Mouse (Mus musculus) midbrain, embryonic 12.5 days (tissue): ENCODE measurements around the gene Rhpn2. TPM values are rescaled to one million over a fixed set of nuclear protein-coding genes. Genes with fewer than 3 reads are reported as not detected.

ENCODE experiments used
- ATAC-seq: fragments of 200-750 bp; cut with Nextera tagmentation; 2 replicates; pipeline ENCODE4 v1.8.0; 2017; ENCODE audit warnings: low read depth, moderate TSS enrichment, moderate library complexity; ENCODE audit not compliant: low FRiP score
- H3K27ac ChIP-seq: fragments of 300-500 bp; sonication (generic); replicated peaks from 2 replicates; pipeline ENCODE4 v1.5.1; 2016; ENCODE audit warnings: mild to moderate bottlenecking
- H3K27me3 ChIP-seq: fragments of 300-500 bp; sonication (generic); 2 replicates; pipeline ENCODE4 v1.6.1; 2016; ENCODE audit warnings: mild to moderate bottlenecking
- H3K36me3 ChIP-seq: fragments of 300-500 bp; sonication (generic); 2 replicates; pipeline ENCODE4 v1.6.1; 2016
- H3K4me1 ChIP-seq: fragments of 300-500 bp; sonication (generic); 2 replicates; pipeline ENCODE4 v1.6.1; 2016
- H3K4me2 ChIP-seq: fragments of 300-500 bp; sonication (generic); replicated peaks from 2 replicates; pipeline ENCODE4 v1.6.1; 2016; ENCODE audit warnings: mild to moderate bottlenecking, moderate library complexity
- H3K4me3 ChIP-seq: fragments of 300-500 bp; sonication (generic); 2 replicates; pipeline ENCODE4 v1.5.1; 2016; ENCODE audit warnings: mild to moderate bottlenecking
- H3K9ac ChIP-seq: fragments of 300-500 bp; sonication (generic); replicated peaks from 2 replicates; pipeline ENCODE4 v1.6.1; 2016; ENCODE audit warnings: mild to moderate bottlenecking, moderate library complexity
- H3K9me3 ChIP-seq: fragments of 300-500 bp; sonication (generic); 2 replicates; pipeline ENCODE4 v1.6.1; 2016; ENCODE audit warnings: mild to moderate bottlenecking
- WGBS: fragments of 180-500 bp; shearing (Covaris S2); methylation state at CpG from one replicate; pipeline ENCODE4 v1.1.7; 2016; 5-methylcytosine and 5-hydroxymethylcytosine counted together
- polyA plus RNA-seq: library from polyadenylated mRNA; unstranded; fragments of >200 nt; fragmentation: Nextera tagmentation; extraction: Ambion mirVana; gene quantifications from 2 replicates; pipeline ENCODE4 v1.2.1, GENCODE M21; 2016

The Rhpn2 gene
- polyA plus RNA-seq, 1 experiment from 2014 or later: 1.4 TPM

DNA sequence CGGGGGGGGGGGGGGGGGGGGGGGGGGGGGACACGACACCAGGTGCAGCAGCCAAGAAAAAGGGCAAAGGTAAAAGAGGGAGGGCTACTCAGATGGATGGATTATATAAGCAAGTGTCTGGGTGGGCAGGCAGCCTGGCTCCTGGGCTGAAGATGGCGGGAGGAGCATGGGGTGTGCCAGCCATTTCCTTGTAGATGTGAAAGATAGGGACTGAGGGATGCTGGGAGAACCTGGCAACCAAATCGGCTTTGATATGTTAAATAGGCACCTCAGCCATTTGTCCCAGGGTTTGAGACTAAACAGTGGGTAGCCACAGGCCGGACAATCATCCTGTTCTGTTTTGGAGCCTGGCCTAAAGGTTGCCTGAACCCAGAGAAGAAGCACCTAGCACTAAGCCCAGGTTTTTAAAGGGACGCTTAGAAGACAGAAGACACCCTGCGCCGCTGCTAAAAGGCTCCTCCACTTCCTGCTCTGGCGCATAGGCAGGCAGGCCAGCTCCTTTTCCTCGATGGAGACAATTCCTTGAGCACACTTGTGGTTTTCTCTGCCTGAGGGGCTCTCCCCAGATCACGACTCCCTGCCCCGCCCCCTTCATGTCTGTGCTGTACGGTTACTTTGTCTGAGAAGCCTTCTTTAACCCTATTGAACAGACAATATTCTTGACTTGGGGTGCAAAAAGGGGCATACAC lies 11.1 kb upstream of the Rhpn2 start:
- Histone ChIP-seq H3K4me2 (peak overlapping the region; percentile 35), H3K4me3 (0 out of 2 replicates have a peak overlapping the region, but pooled peaks have one; percentile 3), H3K4me1 (peaks cover 6% of the 10 kb centered on the region), H3K36me3 (no peaks in the 10 kb centered on the region), H3K27ac (no peak overlapping the region), H3K9me3 (no peaks in the 10 kb centered on the region), H3K9ac (no peak overlapping the region; the same call in 1 of the 2 replicates), H3K27me3 (no peaks in the 10 kb centered on the region)
- 7% methylated on average over 11 of the region's 13 CpGs for WGBS
- no peak for ATAC-seq

DNA sequence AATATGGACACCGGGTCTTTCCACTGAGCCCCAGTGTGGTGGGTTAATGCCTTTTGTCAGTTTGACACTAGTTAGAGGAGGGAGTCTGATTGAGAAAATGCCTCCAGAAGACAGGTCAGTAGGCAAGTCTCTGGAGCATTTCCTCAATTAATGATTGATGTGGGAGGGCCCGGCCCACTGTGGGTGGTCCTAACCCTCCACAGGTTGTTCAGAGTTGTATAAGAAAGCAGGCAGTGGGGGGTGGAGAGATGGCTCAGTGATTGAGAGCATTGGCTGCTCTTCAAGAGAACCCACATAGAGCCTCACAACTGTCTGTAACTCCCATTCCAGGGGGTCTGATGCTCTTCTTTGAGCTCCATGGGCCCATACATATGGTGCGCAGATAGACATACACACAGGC lies 2.4 kb upstream of the Rhpn2 start:
- H3K36me3 ChIP-seq: no peaks in the 10 kb centered on the region
- no peak overlapping the region for H3K4me3 ChIP-seq
- H3K4me1 ChIP-seq: peaks cover 21% of the 10 kb centered on the region
- no peak overlapping the region for H3K4me2 ChIP-seq
- no peak overlapping the region for H3K9ac ChIP-seq
- H3K27ac ChIP-seq: no peak overlapping the region
- H3K27me3 ChIP-seq: peaks cover 47% of the 10 kb centered on the region
- no peaks in the 10 kb centered on the region for H3K9me3 ChIP-seq
- WGBS: 67% methylated on average over 3 of the region's 3 CpGs
- ATAC-seq: no peak

DNA sequence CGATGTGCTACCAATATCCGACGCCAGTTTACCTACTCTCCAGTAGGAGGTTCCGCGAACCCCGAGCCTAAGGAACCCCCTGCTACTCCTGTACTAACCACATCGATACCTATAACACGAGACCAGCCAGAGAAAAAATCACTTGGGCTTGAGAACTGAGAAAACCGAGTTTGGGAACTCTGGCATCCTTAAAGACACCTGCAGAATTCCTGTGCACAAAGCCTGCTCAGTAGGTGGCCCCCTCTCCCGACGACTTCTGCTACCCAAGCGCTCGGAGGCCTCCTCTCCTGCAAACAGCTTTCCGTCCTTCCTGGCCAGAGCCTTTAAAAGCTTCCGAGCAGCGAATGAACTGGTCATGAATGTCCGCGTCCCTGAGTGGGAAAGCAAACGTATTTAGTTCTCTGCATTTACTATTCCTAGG lies 729 bp upstream of the Rhpn2 start:
- ATAC-seq: 0 out of 2 replicates have a peak, but pooled peaks have one; percentile 2
- Histone ChIP-seq H3K9me3 (no peaks in the 10 kb centered on the region), H3K36me3 (no peaks in the 10 kb centered on the region), H3K4me2 (peak overlapping the region; percentile 100), H3K4me3 (peak overlapping the region; percentile 62), H3K4me1 (peaks cover 21% of the 10 kb centered on the region), H3K27ac (no peak overlapping the region), H3K9ac (no peak overlapping the region; the same call in 1 of the 2 replicates), H3K27me3 (peaks cover 54% of the 10 kb centered on the region)
- WGBS: under 1% methylated on average over 19 of the region's 19 CpGs

DNA sequence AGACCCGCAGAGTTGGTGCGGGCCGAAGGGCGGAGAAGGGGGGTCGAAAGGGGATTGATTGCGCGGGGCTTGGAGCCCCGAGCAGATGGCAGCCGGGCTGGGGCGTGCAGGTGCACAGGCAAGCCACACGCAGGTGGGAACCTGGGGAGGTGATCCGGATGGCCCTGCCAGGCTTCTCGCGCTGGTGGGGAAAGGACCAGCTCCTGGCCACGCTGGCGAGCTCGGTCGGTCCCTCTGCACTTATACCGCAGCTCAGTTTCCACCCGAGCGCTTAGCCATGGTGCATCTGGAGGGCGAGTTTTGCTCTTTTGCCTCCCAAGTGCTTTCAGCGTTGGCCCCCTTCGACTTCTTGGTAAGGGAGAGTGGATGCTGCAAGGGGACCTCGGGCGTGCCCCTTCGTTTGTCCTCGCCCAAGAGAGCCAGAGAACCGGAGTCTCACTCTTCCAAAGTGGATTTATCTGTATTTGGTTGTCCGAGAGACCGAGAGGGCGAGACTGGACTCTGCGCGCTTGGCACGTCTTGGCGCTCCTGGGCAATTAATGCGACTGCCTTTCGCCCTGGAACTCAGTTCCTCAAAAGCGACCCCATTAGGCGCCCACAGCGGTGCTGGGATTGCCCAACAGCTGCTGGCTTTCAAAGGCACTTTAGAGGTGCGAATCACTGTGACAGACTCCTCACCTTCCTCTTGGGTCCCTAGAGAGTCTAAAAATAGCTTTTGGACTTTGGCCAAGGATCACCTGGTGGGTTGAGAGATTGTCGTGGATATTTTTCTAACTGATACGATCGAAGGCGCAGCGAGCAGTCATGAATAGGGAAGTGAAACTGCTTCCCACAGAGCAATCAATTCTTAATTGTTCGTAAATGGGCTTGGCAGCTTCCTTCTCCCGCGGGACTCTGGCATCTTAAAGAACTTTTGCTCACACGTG lies 820 bp downstream of the Rhpn2 start:
- Histone ChIP-seq H3K4me1 (peaks cover 21% of the 10 kb centered on the region), H3K27ac (no peak overlapping the region)
- no peak for ATAC-seq

DNA sequence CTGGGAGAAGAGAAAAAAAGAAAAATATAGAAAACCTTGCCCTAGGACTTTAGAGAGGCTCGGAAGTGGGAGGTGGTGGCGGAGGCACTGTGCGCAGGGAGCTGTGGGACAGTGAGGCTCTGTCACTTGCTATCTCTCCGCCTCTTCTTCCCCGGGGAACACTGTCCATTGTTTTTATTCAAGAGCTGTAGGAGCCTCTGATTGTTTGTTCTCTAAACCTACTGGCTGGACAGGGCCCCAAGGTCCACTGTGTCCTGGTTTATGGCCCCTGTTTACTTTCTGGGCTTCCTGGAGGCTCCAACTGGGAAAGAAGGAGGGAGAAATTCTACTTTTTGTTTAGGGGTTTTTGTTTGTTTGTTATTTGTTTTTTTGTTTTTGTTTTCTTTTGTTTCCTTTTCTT lies 6.2 kb downstream of the Rhpn2 start:
- peaks cover 20% of the 10 kb centered on the region for H3K27me3 ChIP-seq
- H3K4me2 ChIP-seq: no peak overlapping the region
- no peak for ATAC-seq
- H3K36me3 ChIP-seq: no peaks in the 10 kb centered on the region
- 23% methylated on average over 5 of the region's 5 CpGs for WGBS
- no peak overlapping the region for H3K9ac ChIP-seq
- H3K4me3 ChIP-seq: no peak overlapping the region
- H3K4me1 ChIP-seq: peaks cover 4% of the 10 kb centered on the region; the same call in 1 of the 2 replicates
- H3K27ac ChIP-seq: no peak overlapping the region
- no peaks in the 10 kb centered on the region for H3K9me3 ChIP-seq

More for the DNA sequence above, 820 bp downstream of the Rhpn2 start:
- H3K4me3 ChIP-seq: peak overlapping the region; percentile 62
- H3K9me3 ChIP-seq: no peaks in the 10 kb centered on the region
- H3K4me2 ChIP-seq: peak overlapping the region; percentile 100
- H3K9ac ChIP-seq: peak overlapping the region; percentile 57
- no peaks in the 10 kb centered on the region for H3K36me3 ChIP-seq
- WGBS: under 1% methylated on average over 51 of the region's 51 CpGs
- H3K27me3 ChIP-seq: peaks cover 54% of the 10 kb centered on the region

DNA sequence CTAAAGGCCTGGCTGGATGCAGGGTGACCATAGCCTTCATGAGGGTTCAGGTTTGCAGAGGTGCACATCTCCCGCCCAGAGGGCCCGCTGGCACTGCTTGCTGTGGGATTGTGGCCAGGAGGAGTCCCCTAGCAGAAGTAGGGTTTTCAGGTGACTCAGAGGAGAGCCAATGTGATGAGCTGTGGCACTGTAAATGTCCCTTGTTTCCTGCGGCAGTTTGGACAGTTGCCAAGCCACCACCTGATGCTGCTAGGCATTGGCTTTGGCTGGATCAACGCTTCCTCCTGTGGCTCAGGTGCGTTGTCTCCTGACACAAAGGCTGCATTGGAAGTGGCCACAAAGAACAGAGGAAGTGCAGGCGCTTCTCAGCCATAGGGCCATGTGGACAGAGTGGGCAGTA lies 7.3 kb downstream of the Rhpn2 start:
- Histone ChIP-seq H3K27ac (no peak overlapping the region), H3K4me1 (no peaks in the 10 kb centered on the region), H3K4me2 (no peak overlapping the region), H3K9me3 (no peaks in the 10 kb centered on the region), H3K4me3 (no peak overlapping the region), H3K9ac (no peak overlapping the region), H3K27me3 (peaks cover 10% of the 10 kb centered on the region), H3K36me3 (no peaks in the 10 kb centered on the region)
- 82% methylated on average over 6 of the region's 6 CpGs for WGBS
- no peak for ATAC-seq

DNA sequence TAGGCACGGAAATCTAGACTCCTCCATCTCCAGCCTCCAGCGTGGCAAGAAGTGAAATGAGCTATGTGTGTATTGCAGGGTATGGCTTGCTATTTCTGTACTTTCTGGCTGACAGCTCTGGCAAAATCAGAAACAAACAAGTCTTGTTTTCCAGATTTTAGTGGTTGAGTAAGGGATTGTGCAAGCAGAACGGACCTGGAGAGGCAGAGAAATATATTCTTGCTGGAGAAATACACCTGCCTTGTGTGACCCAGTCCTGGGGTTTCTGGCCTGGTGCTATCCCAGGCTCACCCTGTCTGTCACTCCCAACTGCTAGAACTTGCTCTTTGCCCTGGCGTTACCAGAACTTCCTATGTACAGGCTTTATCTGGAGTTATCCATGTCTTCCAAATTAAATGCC lies 8.5 kb downstream of the Rhpn2 start:
- Histone ChIP-seq H3K36me3 (no peaks in the 10 kb centered on the region), H3K9me3 (no peaks in the 10 kb centered on the region), H3K4me3 (no peak overlapping the region), H3K27me3 (no peaks in the 10 kb centered on the region), H3K9ac (no peak overlapping the region), H3K4me2 (no peak overlapping the region), H3K27ac (no peak overlapping the region), H3K4me1 (no peaks in the 10 kb centered on the region)
- 79% methylated on average over 4 of the region's 4 CpGs for WGBS
- no peak for ATAC-seq

DNA sequence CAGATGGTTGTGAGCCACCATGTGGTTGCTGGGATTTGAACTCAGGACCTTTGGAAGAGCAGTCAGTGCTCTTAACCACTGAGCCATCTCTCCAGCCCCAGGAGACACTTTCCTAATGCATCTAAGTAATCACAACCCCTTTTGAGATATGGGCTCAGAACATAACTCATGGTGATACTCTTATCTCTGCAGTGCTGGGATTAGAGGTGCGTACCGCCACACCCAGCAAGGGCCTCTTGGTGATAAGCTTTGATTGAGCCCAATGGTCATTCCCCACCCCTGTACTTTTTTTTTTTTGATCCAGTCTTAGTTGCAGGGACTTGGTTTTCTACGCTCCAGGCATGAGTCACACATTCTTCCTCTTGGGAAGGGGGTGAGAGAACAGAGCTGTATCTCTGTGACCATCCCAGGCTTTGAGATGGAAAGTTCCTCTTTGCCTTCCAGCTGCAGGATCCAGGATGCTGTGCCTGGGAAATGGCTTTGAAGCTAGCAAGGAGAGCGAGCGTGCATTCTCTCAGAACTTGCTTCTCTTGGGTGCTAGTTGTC lies 10.9 kb downstream of the Rhpn2 start:
- whole genome bisulfite sequencing: 94% methylated on average over 5 of the region's 5 CpGs
- no peaks in the 10 kb centered on the region for H3K9me3 ChIP-seq
- H3K27ac ChIP-seq: no peak overlapping the region
- no peak for ATAC-seq
- H3K36me3 ChIP-seq: no peaks in the 10 kb centered on the region
- H3K4me1 ChIP-seq: no peaks in the 10 kb centered on the region
- H3K4me2 ChIP-seq: no peak overlapping the region
- H3K27me3 ChIP-seq: no peaks in the 10 kb centered on the region
- H3K9ac ChIP-seq: no peak overlapping the region
- no peak overlapping the region for H3K4me3 ChIP-seq

DNA sequence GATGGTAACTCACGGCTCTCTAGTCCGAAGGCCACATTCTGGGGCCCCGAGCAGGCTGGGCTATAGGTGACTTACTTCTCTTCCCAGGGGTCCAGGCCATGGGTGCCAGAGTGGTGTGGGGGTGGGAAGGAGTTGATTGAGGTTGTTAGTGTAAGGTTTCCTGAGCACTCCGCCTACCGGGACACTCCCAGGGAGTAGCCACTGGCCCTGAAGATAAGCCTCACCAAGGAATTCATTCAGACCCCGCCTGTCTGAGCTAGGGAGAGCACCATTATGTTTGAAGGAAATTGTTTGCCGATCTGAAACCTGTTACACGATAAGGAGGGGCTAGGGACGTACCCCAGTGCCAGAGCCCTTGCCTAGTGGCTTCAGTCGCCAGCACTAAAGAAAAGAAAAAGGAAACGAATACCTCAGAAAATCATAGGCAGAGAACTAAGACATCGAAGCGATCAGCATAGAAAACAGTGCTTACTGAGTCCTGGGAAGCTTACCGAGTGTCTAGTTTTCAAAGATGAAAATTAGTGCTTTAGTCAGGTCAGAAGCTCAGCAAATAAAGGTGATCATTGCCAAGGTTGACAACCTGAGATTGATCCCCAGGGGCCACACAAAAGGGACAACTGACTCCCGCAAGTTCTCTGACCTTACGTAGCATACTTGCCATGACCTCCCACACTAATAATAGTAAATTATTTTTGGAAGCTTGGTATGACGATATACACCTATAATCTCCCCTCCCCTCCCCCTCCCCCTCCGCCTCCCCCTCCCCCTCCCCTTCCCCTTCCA lies 14.1 kb downstream of the Rhpn2 start:
- ATAC-seq: no peak
- WGBS: 80% methylated on average over 17 of the region's 18 CpGs
- Histone ChIP-seq H3K27ac (no peak overlapping the region), H3K36me3 (no peaks in the 10 kb centered on the region), H3K4me1 (no peaks in the 10 kb centered on the region), H3K9me3 (no peaks in the 10 kb centered on the region), H3K9ac (no peak overlapping the region), H3K4me3 (no peak overlapping the region), H3K27me3 (no peaks in the 10 kb centered on the region), H3K4me2 (no peak overlapping the region)

DNA sequence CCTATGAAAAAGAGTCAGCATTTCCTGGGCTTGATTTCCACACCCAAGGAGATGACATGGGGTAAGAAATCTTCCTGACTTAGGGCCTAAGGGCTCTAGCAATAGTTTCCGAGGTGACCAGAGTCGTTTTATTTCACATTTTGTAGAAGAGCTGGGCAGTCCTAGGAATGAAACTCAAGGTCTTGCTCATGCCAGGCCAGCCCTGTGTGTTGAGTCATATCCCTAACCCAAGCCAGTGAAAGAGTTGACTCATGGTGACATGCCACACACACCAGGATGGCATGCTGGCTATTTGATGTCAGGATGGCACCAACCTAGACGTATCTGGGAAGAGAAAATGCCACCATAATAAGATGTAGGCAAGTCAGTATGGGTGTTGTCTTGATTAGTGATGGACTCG lies 15.1 kb downstream of the Rhpn2 start:
- WGBS: 87% methylated on average over 4 of the region's 4 CpGs
- no peak for ATAC-seq
- no peaks in the 10 kb centered on the region for H3K4me1 ChIP-seq
- no peak overlapping the region for H3K27ac ChIP-seq
- H3K9ac ChIP-seq: no peak overlapping the region
- no peaks in the 10 kb centered on the region for H3K36me3 ChIP-seq
- H3K9me3 ChIP-seq: no peaks in the 10 kb centered on the region
- H3K27me3 ChIP-seq: no peaks in the 10 kb centered on the region
- H3K4me2 ChIP-seq: no peak overlapping the region
- H3K4me3 ChIP-seq: no peak overlapping the region

DNA sequence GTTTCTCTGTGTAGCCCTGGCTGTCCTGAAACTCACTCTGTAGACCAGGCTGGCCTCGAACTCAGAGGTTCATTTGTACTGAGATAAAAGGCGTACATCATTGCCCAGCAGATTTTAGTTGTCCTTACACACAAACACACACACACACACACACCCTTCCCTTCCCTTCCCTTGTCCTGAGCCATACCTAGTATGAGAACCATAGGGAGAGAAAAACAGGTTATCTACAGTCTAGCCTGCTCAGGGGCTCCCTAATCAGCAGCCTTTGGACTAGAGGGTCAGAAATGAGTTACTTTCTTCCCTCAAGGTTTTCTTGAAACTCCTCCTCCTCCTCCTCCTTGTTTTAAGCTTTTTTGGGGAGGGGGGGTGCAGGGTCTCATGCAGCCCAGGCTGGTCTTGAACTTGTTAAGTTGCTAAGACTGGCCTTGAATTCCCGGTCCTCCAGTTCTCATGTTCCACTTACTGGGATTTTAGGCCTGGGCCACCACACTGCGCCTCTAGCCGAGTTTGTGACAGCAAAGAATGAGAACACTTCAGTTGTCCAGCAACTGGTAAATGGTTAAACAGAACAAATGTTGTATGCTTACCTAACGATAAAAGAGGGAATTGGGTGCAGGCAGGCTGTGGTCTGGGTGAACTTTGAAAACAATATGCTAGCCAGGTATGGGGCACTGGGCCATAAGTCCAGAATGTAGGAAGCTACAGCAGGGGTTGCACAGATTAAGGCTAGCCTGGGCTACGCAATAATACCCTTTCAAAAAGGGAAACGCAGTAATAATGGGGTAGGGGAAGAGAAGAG lies 16.1 kb downstream of the Rhpn2 start:
- Histone ChIP-seq H3K36me3 (no peaks in the 10 kb centered on the region), H3K27ac (no peak overlapping the region), H3K4me1 (no peaks in the 10 kb centered on the region), H3K9ac (no peak overlapping the region), H3K4me2 (no peak overlapping the region), H3K27me3 (no peaks in the 10 kb centered on the region), H3K4me3 (no peak overlapping the region), H3K9me3 (no peaks in the 10 kb centered on the region)
- ATAC-seq: no peak
- 95% methylated on average over 8 of the region's 8 CpGs for WGBS
